Mouse (Mus musculus) embryonic facial prominence, embryonic 14.5 days (tissue): Measurements from ENCODE around the gene Gnb5. TPM values are rescaled to one million over a fixed set of nuclear protein-coding genes. Genes with fewer than 3 reads are reported as not detected.

Source experiments
- ATAC-seq: fragments of 200-750 bp; cut with Nextera tagmentation; 2 replicates; pipeline ENCODE4 v1.8.0; 2017; ENCODE audit warnings: low read depth, moderate number of reproducible peaks, moderate TSS enrichment
- DNase-seq: peaks from one replicate; pipeline ENCODE4 v3.0.0-alpha.2; 2015; ENCODE audit warnings: low spot score
- H3K27ac ChIP-seq: fragments of 300-500 bp; sonication (generic); replicated peaks from 2 replicates; pipeline ENCODE4 v1.5.1; 2014; ENCODE audit warnings: low read depth, mild to moderate bottlenecking, low read length, moderate library complexity
- H3K27me3 ChIP-seq: fragments of 300-500 bp; sonication (generic); replicated peaks from 2 replicates; pipeline ENCODE4 v1.6.1; 2014; ENCODE audit warnings: low read length; ENCODE audit not compliant: control insufficient read depth, insufficient read depth
- H3K36me3 ChIP-seq: fragments of 300-500 bp; sonication (generic); 2 replicates; pipeline ENCODE4 v1.6.1; 2014; ENCODE audit warnings: low read length, mixed read lengths; ENCODE audit not compliant: control insufficient read depth, insufficient read depth
- H3K4me1 ChIP-seq: fragments of 300-500 bp; sonication (generic); 2 replicates; pipeline ENCODE4 v1.6.1; 2014; ENCODE audit warnings: antibody characterized with exemption, low read length; ENCODE audit not compliant: control insufficient read depth, insufficient read depth
- H3K4me2 ChIP-seq: fragments of 300-500 bp; sonication (generic); 2 replicates; pipeline ENCODE4 v1.6.1; 2014; ENCODE audit warnings: low read depth, mild to moderate bottlenecking, low read length, moderate library complexity, mixed read lengths
- H3K4me3 ChIP-seq: fragments of 300-500 bp; sonication (generic); 2 replicates; pipeline ENCODE4 v1.5.1; 2014; ENCODE audit warnings: low read depth, mild to moderate bottlenecking, low read length
- H3K9ac ChIP-seq: fragments of 300-500 bp; sonication (generic); 2 replicates; pipeline ENCODE4 v1.6.1; 2014; ENCODE audit warnings: low read depth, mild to moderate bottlenecking, low read length, moderate library complexity, mixed read lengths
- H3K9me3 ChIP-seq: fragments of 300-500 bp; sonication (generic); 2 replicates; pipeline ENCODE4 v1.6.1; 2016; ENCODE audit warnings: low read length; ENCODE audit not compliant: control insufficient read depth
- WGBS: fragments of 180-500 bp; shearing (Covaris S2); extraction: QIAGEN DNeasy Blood & Tissue Kit; methylation state at CpG from one replicate; pipeline ENCODE4 v1.1.7; 2014; 5-methylcytosine and 5-hydroxymethylcytosine counted together
- polyA plus RNA-seq: library from polyadenylated mRNA; unstranded; fragments of >200 nt; fragmentation: Nextera tagmentation; extraction: Ambion mirVana; gene quantifications from 2 replicates; pipeline ENCODE4 v1.2.1, GENCODE M21; 2014

Gene Gnb5
- polyA plus RNA-seq, 1 experiment from 2014 or later: 30.3 TPM

DNA sequence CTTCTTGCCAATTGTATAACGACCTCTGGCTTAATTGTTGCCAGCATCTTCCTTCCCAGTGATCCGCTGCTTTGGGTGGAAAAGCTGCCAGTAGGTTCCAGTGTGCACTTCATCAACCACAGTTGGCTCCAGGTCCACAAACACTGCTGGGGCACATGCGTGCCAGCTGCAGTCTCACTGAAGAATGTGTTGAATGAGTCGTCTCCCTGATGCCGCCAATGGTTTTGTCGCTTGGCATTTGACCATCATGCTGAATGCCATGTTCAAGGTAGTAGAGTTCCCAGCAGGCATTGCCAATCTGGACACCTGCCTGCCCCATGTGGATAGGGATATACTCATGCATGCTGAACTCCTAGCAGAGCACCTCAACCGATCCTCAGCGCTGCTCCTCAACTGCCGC lies 69.5 kb downstream of the Gnb5 start:
- Histone ChIP-seq H3K4me3 (no peak overlapping the region), H3K36me3 (no peaks in the 10 kb centered on the region), H3K4me2 (no peak overlapping the region), H3K27ac (no peak overlapping the region), H3K9ac (no peak overlapping the region), H3K27me3 (no peaks in the 10 kb centered on the region), H3K4me1 (no peaks in the 10 kb centered on the region), H3K9me3 (peaks cover 2% of the 10 kb centered on the region; the same call in 1 of the 2 replicates)
- DNase-seq (no peak), ATAC-seq (no peak)
- WGBS: 87% methylated on average over 9 of the region's 9 CpGs

- Histone ChIP-seq H3K36me3 (no peaks in the 10 kb centered on the region), H3K27me3 (no peaks in the 10 kb centered on the region), H3K4me3 (no peak overlapping the region), H3K27ac (no peak overlapping the region), H3K9me3 (no peaks in the 10 kb centered on the region), H3K4me1 (no peaks in the 10 kb centered on the region), H3K4me2 (no peak overlapping the region), H3K9ac (no peak overlapping the region)
- no peak for DNase-seq
- 67% methylated on average over 1 of the region's 1 CpGs for WGBS
- ATAC-seq: no peak
These were observed 70.3 kb downstream of the Gnb5 start for GRCm38 (mm10) chr9:75376428-75376827.

GRCm38 (mm10) chr9:75378774-75379173 lies 72.7 kb downstream of the Gnb5 start:
- Histone ChIP-seq H3K9me3 (no peaks in the 10 kb centered on the region), H3K4me3 (no peak overlapping the region), H3K4me2 (no peak overlapping the region), H3K27me3 (no peaks in the 10 kb centered on the region), H3K4me1 (no peaks in the 10 kb centered on the region), H3K9ac (no peak overlapping the region), H3K36me3 (no peaks in the 10 kb centered on the region), H3K27ac (no peak overlapping the region)
- DNase-seq (no peak), ATAC-seq (no peak)
- WGBS: 81% methylated on average over 2 of the region's 2 CpGs

DNA sequence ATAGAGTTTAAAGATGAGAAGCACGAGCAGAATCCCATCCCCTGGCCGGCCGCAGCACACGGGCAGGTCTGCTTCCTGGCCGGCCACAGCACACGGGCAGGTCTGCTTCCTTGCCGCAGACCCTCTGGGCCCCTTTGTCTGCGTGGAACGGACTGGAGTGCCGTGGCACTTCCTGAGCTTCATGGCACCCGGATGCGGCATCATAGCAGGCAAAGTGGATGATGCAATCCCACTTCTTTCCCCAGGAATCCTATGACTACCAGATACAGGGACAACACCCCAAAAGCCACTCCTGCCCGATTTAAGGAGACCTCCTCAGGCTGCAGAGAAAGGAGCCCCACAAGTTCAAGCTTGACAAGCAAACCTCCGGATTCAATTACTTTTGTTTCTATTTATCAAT lies 76.7 kb downstream of the Gnb5 start:
- no peaks in the 10 kb centered on the region for H3K4me1 ChIP-seq
- H3K9me3 ChIP-seq: no peaks in the 10 kb centered on the region
- no peak for DNase-seq
- H3K27ac ChIP-seq: no peak overlapping the region
- no peak overlapping the region for H3K4me3 ChIP-seq
- H3K36me3 ChIP-seq: peaks cover 16% of the 10 kb centered on the region
- 88% methylated on average over 14 of the region's 14 CpGs for WGBS
- no peak overlapping the region for H3K4me2 ChIP-seq
- ATAC-seq: no peak
- H3K27me3 ChIP-seq: no peaks in the 10 kb centered on the region
- H3K9ac ChIP-seq: no peak overlapping the region

GRCm38 (mm10) chr9:75383785-75384184 lies 77.7 kb downstream of the Gnb5 start:
- H3K4me3 ChIP-seq: no peak overlapping the region
- ATAC-seq (no peak), DNase-seq (no peak)
- no peaks in the 10 kb centered on the region for H3K4me1 ChIP-seq
- H3K27me3 ChIP-seq: no peaks in the 10 kb centered on the region
- H3K27ac ChIP-seq: no peak overlapping the region
- no peak overlapping the region for H3K9ac ChIP-seq
- peaks cover 22% of the 10 kb centered on the region for H3K36me3 ChIP-seq
- no peak overlapping the region for H3K4me2 ChIP-seq
- 88% methylated on average over 9 of the region's 9 CpGs for WGBS
- H3K9me3 ChIP-seq: no peaks in the 10 kb centered on the region

GRCm38 (mm10) chr9:75384337-75384962 lies 78.4 kb downstream of the Gnb5 start:
- no peak overlapping the region for H3K27ac ChIP-seq
- peaks cover 28% of the 10 kb centered on the region for H3K36me3 ChIP-seq
- no peaks in the 10 kb centered on the region for H3K4me1 ChIP-seq
- no peak overlapping the region for H3K4me3 ChIP-seq
- H3K9me3 ChIP-seq: no peaks in the 10 kb centered on the region
- DNase-seq: no peak
- no peak overlapping the region for H3K9ac ChIP-seq
- H3K4me2 ChIP-seq: no peak overlapping the region
- 86% methylated on average over 3 of the region's 3 CpGs for WGBS
- H3K27me3 ChIP-seq: no peaks in the 10 kb centered on the region
- no peak for ATAC-seq

DNA sequence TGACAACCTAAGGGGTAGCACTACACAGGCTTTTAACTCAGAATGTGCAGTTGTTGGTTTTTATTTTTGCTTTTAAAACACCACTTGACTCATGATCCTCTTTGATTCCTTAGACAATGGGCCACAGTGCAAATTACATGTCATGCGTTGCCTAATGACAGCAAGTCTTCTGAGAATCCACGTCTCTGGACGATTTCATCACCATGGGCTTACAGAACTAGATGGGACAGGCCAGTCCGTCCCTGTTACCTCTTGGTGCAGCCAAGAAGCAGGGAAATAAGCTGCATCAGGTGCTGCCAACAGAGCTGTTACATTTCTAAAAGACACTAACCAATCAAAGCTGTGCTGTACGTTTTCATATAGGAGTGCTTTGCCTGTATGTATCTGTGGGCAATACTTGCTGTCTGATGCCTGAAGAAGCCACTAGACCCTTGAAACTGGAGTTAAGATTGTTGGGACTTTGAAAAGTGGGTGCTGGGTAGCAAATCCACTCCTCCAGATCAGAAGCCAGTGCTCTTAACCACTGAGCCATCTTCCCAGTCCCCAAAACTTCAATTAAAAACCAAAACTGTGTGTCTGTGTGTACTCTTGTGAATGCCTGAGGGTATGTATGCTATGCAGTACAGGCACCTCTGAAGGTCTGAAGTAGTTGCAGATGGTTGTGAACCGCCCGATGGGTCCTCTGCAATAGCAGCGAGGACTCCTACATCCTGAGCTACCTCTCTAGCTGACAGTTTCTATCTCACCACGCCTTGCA lies 79.3 kb downstream of the Gnb5 start:
- no peaks in the 10 kb centered on the region for H3K9me3 ChIP-seq
- 81% methylated on average over 9 of the region's 9 CpGs for WGBS
- H3K27ac ChIP-seq: no peak overlapping the region
- DNase-seq: no peak
- H3K27me3 ChIP-seq: no peaks in the 10 kb centered on the region
- no peak overlapping the region for H3K4me3 ChIP-seq
- no peak overlapping the region for H3K9ac ChIP-seq
- no peak for ATAC-seq
- H3K4me2 ChIP-seq: no peak overlapping the region
- peaks cover 35% of the 10 kb centered on the region for H3K36me3 ChIP-seq
- H3K4me1 ChIP-seq: no peaks in the 10 kb centered on the region

- Histone ChIP-seq H3K36me3 (peaks cover 95% of the 10 kb centered on the region), H3K27ac (no peak overlapping the region), H3K4me2 (no peak overlapping the region), H3K9ac (no peak overlapping the region), H3K4me1 (no peaks in the 10 kb centered on the region), H3K27me3 (no peaks in the 10 kb centered on the region), H3K4me3 (no peak overlapping the region), H3K9me3 (no peaks in the 10 kb centered on the region)
- no peak for ATAC-seq
- 80% methylated on average over 12 of the region's 12 CpGs for WGBS
- DNase-seq: no peak
These were observed 87.2 kb downstream of the Gnb5 start for GRCm38 (mm10) chr9:75393251-75393650.
